Mouse (Mus musculus): Measurements from ENCODE around the gene Tjp3.

Tjp3 gene

GRCm38 (mm10) chr10:81266211-81267105 lies 24.9 kb downstream of the Tjp3 start, which contains the start of the genes Mrpl54 and Apba3:
TSS of gene Mrpl54 (minus strand) at chr10:81266934.
TSS of gene Apba3 (plus strand) at chr10:81266960.
- DNase-seq, result peak; percentile 95 to 96

GRCm38 (mm10) chr10:81265540-81265939 lies 25.8 kb downstream of the Tjp3 start:
- peak in 1 of 2 experiments; percentile 36 for DNase-seq

- DNase-seq, result no peak
These were observed 30.4 kb downstream of the Tjp3 start for GRCm38 (mm10) chr10:81261025-81261424.

GRCm38 (mm10) chr10:81259225-81259884 lies 32.0 kb downstream of the Tjp3 start:
- DNase-seq, result no peak

- DNase-seq, result peak; percentile 47 to 76
These were observed 34.0 kb downstream of the Tjp3 start for GRCm38 (mm10) chr10:81257158-81258039.

- no peak for DNase-seq
These were observed 36.5 kb downstream of the Tjp3 start for GRCm38 (mm10) chr10:81254886-81255285.

- DNase-seq, result peak; percentile 65 to 77
These were observed 38.7 kb downstream of the Tjp3 start, which contains the start of gene Matk for GRCm38 (mm10) chr10:81252424-81253419. TSS of gene Matk (plus strand) at chr10:81252935.

- peak in 1 of 2 experiments; percentile 19 for DNase-seq
These were observed 41.9 kb downstream of the Tjp3 start for GRCm38 (mm10) chr10:81249442-81249841.

- peak in 1 of 2 experiments; percentile 42 for DNase-seq
These were observed 43.6 kb downstream of the Tjp3 start for GRCm38 (mm10) chr10:81247804-81248203.

GRCm38 (mm10) chr10:81245166-81245565 lies 46.2 kb downstream of the Tjp3 start:
- peak in 1 of 2 experiments; percentile 7 for DNase-seq

- DNase-seq, result peak; percentile 81 to 83
These were observed 46.8 kb downstream of the Tjp3 start for GRCm38 (mm10) chr10:81244595-81244994.

GRCm38 (mm10) chr10:81244146-81244545 lies 47.2 kb downstream of the Tjp3 start:
- no peak for DNase-seq

- peak in 1 of 2 experiments; percentile 56 for DNase-seq
These were observed 49.4 kb downstream of the Tjp3 start for GRCm38 (mm10) chr10:81242021-81242420.

- peak; percentile 67 to 74 for DNase-seq
These were observed 50.5 kb downstream of the Tjp3 start for GRCm38 (mm10) chr10:81240876-81241275.

GRCm38 (mm10) chr10:81238618-81239017 lies 52.8 kb downstream of the Tjp3 start:
- no peak for DNase-seq

- no peak for DNase-seq
These were observed 54.7 kb downstream of the Tjp3 start for GRCm38 (mm10) chr10:81236471-81237268.

- no peak for DNase-seq
These were observed 57.2 kb downstream of the Tjp3 start for GRCm38 (mm10) chr10:81234206-81234605.

- DNase-seq, result no peak
These were observed 58.2 kb downstream of the Tjp3 start for GRCm38 (mm10) chr10:81233226-81233585.

GRCm38 (mm10) chr10:81232580-81233225 lies 58.7 kb downstream of the Tjp3 start, which contains the start of gene Zfr2:
TSS of gene Zfr2 (plus strand) at chr10:81233155.
- peak; percentile 90 to 92 for DNase-seq

- DNase-seq, result no peak
These were observed 59.9 kb downstream of the Tjp3 start for GRCm38 (mm10) chr10:81231436-81231835.

Measured in thymus, postnatal 36 days (tissue).